Mouse (Mus musculus) lung, postnatal 0 days (tissue): ENCODE data around the gene Ppargc1a. TPM values are rescaled to one million over a fixed set of nuclear protein-coding genes. Genes with fewer than 3 reads are reported as not detected.

Experiments
- ATAC-seq: fragments of 200-750 bp; cut with Nextera tagmentation; 2 replicates; pipeline ENCODE4 v1.8.0; 2017; ENCODE audit warnings: moderate library complexity
- DNase-seq: peaks from one replicate; pipeline ENCODE4 v3.0.0-alpha.2; 2016; ENCODE audit warnings: low spot score
- H3K27ac ChIP-seq: fragments of 300-500 bp; sonication (generic); 2 replicates; pipeline ENCODE4 v1.5.1; 2014; ENCODE audit warnings: antibody characterized with exemption, mild to moderate bottlenecking, low read length, mixed read lengths
- H3K27me3 ChIP-seq: fragments of 300-500 bp; sonication (generic); replicated peaks from 2 replicates; pipeline ENCODE4 v1.6.1; 2014; ENCODE audit warnings: low read length, mixed read lengths; ENCODE audit not compliant: insufficient read depth
- H3K36me3 ChIP-seq: fragments of 300-500 bp; sonication (generic); 2 replicates; pipeline ENCODE4 v1.6.1; 2014; ENCODE audit warnings: low read length, mixed read lengths; ENCODE audit not compliant: insufficient read depth
- H3K4me1 ChIP-seq: fragments of 300-500 bp; sonication (generic); 2 replicates; pipeline ENCODE4 v1.6.1; 2014; ENCODE audit warnings: antibody characterized with exemption, low read depth, low read length, mixed read lengths; ENCODE audit not compliant: insufficient read depth
- H3K4me2 ChIP-seq: fragments of 300-500 bp; sonication (generic); replicated peaks from 2 replicates; pipeline ENCODE4 v1.6.1; 2014; ENCODE audit warnings: low read depth, mild to moderate bottlenecking, low read length, moderate library complexity, mixed read lengths
- H3K4me3 ChIP-seq: fragments of 300-500 bp; sonication (generic); 2 replicates; pipeline ENCODE4 v1.5.1; 2014; ENCODE audit warnings: low read depth, low read length
- H3K9ac ChIP-seq: fragments of 300-500 bp; sonication (generic); replicated peaks from 2 replicates; pipeline ENCODE4 v1.6.1; 2014; ENCODE audit warnings: low read depth, mild to moderate bottlenecking
- H3K9me3 ChIP-seq: fragments of 300-500 bp; sonication (generic); 2 replicates; pipeline ENCODE4 v1.6.1; 2016; ENCODE audit warnings: low read length, mixed read lengths
- CTCF ChIP-seq: IDR thresholded peaks from 2 replicates; pipeline ENCODE4 v1.5.1; 2016; ENCODE audit warnings: antibody characterized with exemption, mild to moderate bottlenecking
- EP300 ChIP-seq: IDR thresholded peaks from 2 replicates; pipeline ENCODE4 v1.6.1; 2016; ENCODE audit warnings: antibody characterized with exemption, mild to moderate bottlenecking, control low read depth
- WGBS: fragments of 180-500 bp; shearing (Covaris S2); extraction: QIAGEN DNeasy Blood & Tissue Kit; methylation state at CpG from one replicate; pipeline ENCODE4 v1.1.7; 2014; 5-methylcytosine and 5-hydroxymethylcytosine counted together
- polyA plus RNA-seq: library from polyadenylated mRNA; unstranded; fragments of >200 nt; fragmentation: Nextera tagmentation; extraction: Ambion mirVana; gene quantifications from 2 replicates; pipeline ENCODE4 v1.2.1, GENCODE M21; 2015

Ppargc1a gene
- polyA plus RNA-seq, 1 experiment from 2014 or later: 4.8 TPM

- DNase-seq: no peak
- Histone ChIP-seq H3K27me3 (no peaks in the 10 kb centered on the region), H3K9me3 (no peaks in the 10 kb centered on the region), H3K9ac (no peak overlapping the region), H3K4me3 (no peak overlapping the region), H3K4me1 (no peaks in the 10 kb centered on the region), H3K27ac (no peak overlapping the region), H3K36me3 (no peaks in the 10 kb centered on the region), H3K4me2 (no peak overlapping the region)
- 69% methylated on average over 6 of the region's 6 CpGs for WGBS
- ATAC-seq: no peak
- TF ChIP-seq EP300: no peak
- no peak for TF ChIP-seq CTCF
Measured at GRCm38 (mm10) chr5:51495446-51495845, 72.1 kb downstream of the Ppargc1a start.

- TF ChIP-seq CTCF: no peak
- Histone ChIP-seq H3K27ac (no peak overlapping the region), H3K9me3 (no peaks in the 10 kb centered on the region), H3K4me2 (no peak overlapping the region), H3K4me3 (no peak overlapping the region), H3K4me1 (no peaks in the 10 kb centered on the region), H3K36me3 (no peaks in the 10 kb centered on the region), H3K27me3 (no peaks in the 10 kb centered on the region), H3K9ac (no peak overlapping the region)
- ATAC-seq: no peak
- no peak for DNase-seq
- WGBS: 63% methylated on average over 15 of the region's 15 CpGs
Measured at GRCm38 (mm10) chr5:51494358-51494876, 73.1 kb downstream of the Ppargc1a start.

DNA sequence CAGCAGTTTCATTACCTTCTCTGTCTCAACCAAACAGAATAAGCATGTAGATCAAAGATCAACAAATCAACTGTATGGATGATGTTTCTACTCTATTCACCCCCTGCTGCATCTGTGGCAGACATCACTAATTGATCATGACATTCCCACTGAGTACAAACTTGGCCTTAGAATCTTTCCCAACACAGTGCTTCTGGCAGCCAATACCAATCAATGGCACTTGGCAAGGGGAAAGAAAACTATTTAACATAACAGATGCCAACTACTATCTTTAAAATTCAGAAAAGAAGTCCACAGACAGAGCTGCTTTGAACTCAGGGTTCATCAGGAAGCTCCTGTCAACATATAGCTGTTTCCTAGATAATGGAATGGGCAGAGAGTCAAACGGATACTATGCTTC, 83.8 kb downstream of the Ppargc1a start:
- ATAC-seq: no peak
- no peak overlapping the region for H3K27ac ChIP-seq
- WGBS: 36% methylated on average over 1 of the region's 1 CpGs
- H3K4me2 ChIP-seq: no peak overlapping the region
- H3K4me1 ChIP-seq: no peaks in the 10 kb centered on the region
- no peak for DNase-seq
- no peaks in the 10 kb centered on the region for H3K27me3 ChIP-seq
- H3K4me3 ChIP-seq: no peak overlapping the region
- no peaks in the 10 kb centered on the region for H3K9me3 ChIP-seq
- no peak overlapping the region for H3K9ac ChIP-seq
- no peaks in the 10 kb centered on the region for H3K36me3 ChIP-seq
- no peak for TF ChIP-seq EP300
- TF ChIP-seq CTCF: no peak

- H3K27me3 ChIP-seq: no peaks in the 10 kb centered on the region
- H3K9me3 ChIP-seq: no peaks in the 10 kb centered on the region
- H3K27ac ChIP-seq: no peak overlapping the region
- H3K9ac ChIP-seq: no peak overlapping the region
- no peak for ATAC-seq
- no peak overlapping the region for H3K4me3 ChIP-seq
- H3K4me2 ChIP-seq: no peak overlapping the region
- TF ChIP-seq EP300 (no peak), CTCF (no peak)
- no peaks in the 10 kb centered on the region for H3K4me1 ChIP-seq
- no peaks in the 10 kb centered on the region for H3K36me3 ChIP-seq
- DNase-seq: no peak
Measured at GRCm38 (mm10) chr5:51479859-51480258, 87.7 kb downstream of the Ppargc1a start.

DNA sequence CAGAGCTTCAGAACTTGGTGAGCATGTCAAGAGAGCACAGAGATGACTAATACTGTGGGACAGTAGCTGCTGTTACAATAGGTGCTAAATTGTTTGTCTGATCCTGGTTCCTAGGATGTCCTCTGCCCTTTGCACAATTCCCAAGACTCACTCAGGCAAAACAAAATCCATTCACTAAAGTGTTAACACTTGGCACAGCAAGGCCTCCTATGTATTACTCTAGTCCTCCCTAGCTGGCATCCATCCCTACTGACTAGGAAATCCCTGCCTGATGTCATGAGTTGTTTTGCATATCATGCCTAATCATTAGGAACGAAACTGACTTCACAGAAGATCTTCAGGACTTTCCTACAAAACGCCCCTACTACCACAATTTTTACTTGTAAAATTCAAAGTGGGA, 88.1 kb downstream of the Ppargc1a start:
- Histone ChIP-seq H3K4me1 (no peaks in the 10 kb centered on the region), H3K9ac (no peak overlapping the region), H3K27ac (no peak overlapping the region), H3K36me3 (no peaks in the 10 kb centered on the region), H3K4me3 (no peak overlapping the region), H3K9me3 (no peaks in the 10 kb centered on the region), H3K4me2 (no peak overlapping the region), H3K27me3 (no peaks in the 10 kb centered on the region)
- DNase-seq: no peak
- no peak for TF ChIP-seq EP300
- TF ChIP-seq CTCF: no peak
- ATAC-seq: no peak
- 41% methylated on average over 2 of the region's 2 CpGs for WGBS

GRCm38 (mm10) chr5:51478319-51478994, 89.1 kb downstream of the Ppargc1a start:
- DNase-seq: peak; percentile 39
- no peaks in the 10 kb centered on the region for H3K27me3 ChIP-seq
- 24% methylated on average over 7 of the region's 7 CpGs for WGBS
- no peaks in the 10 kb centered on the region for H3K4me1 ChIP-seq
- no peak overlapping the region for H3K4me2 ChIP-seq
- no peak overlapping the region for H3K4me3 ChIP-seq
- H3K36me3 ChIP-seq: no peaks in the 10 kb centered on the region
- no peak overlapping the region for H3K9ac ChIP-seq
- H3K27ac ChIP-seq: no peak overlapping the region
- TF ChIP-seq EP300 (no peak), CTCF (no peak)
- peak; percentile 19; the same call in 1 of the 2 replicates for ATAC-seq
- H3K9me3 ChIP-seq: no peaks in the 10 kb centered on the region

DNA sequence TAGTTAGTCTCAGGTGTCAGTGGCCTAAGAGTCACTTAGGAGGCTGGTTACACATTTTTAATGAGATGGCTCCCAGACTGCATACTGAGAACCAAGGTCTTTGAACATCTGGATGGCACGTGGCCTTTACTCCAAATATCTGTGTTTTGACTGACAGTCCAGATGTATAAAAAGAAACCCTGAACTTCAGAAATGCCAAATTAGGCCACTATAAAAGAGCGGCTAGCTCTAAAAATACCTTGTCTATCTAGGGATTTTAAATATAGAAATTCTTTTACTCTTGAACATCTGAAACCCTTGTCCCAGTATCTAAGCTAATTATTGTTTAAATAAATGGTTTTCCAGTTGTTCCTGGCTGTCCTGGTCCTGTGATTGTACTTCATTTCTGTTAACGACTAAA, 90.4 kb downstream of the Ppargc1a start:
- Histone ChIP-seq H3K9me3 (no peaks in the 10 kb centered on the region), H3K4me3 (no peak overlapping the region), H3K36me3 (no peaks in the 10 kb centered on the region), H3K27ac (no peak overlapping the region), H3K9ac (no peak overlapping the region), H3K4me2 (no peak overlapping the region), H3K4me1 (no peaks in the 10 kb centered on the region), H3K27me3 (no peaks in the 10 kb centered on the region)
- DNase-seq (no peak), ATAC-seq (no peak)
- TF ChIP-seq CTCF: no peak
- no peak for TF ChIP-seq EP300
- WGBS: 79% methylated on average over 3 of the region's 3 CpGs
